Mouse (Mus musculus): ENCODE measurements around the gene Btbd17.

The Btbd17 gene

GRCm38 (mm10) chr11:114802540-114803267 lies 7.0 kb upstream of the Btbd17 start:
- DNase-seq (ENCODE audit: low read depth): no peak

- DNase-seq (ENCODE audit: low read depth): no peak
These were observed 6.2 kb upstream of the Btbd17 start for GRCm38 (mm10) chr11:114801906-114802305.

- DNase-seq (ENCODE audit: low read depth): no peak
These were observed 2.9 kb upstream of the Btbd17 start, which contains the start of gene Gpr142 for GRCm38 (mm10) chr11:114798624-114799023. Gene Gpr142, plus strand, starts transcription at chr11:114798924.

- DNase-seq (ENCODE audit: low read depth): no peak
These were observed 2.2 kb upstream of the Btbd17 start for GRCm38 (mm10) chr11:114797981-114798380.

- DNase-seq (ENCODE audit: low read depth): no peak
These were observed 1.4 kb upstream of the Btbd17 start for GRCm38 (mm10) chr11:114797176-114797575.

GRCm38 (mm10) chr11:114795231-114795746 lies 456 bp downstream of the Btbd17 start:
- no peak for DNase-seq (ENCODE audit: low read depth)

GRCm38 (mm10) chr11:114794691-114795090 lies 1.1 kb downstream of the Btbd17 start:
- DNase-seq (ENCODE audit: low read depth): no peak

GRCm38 (mm10) chr11:114793868-114794545 lies 1.7 kb downstream of the Btbd17 start:
- no peak for DNase-seq (ENCODE audit: low read depth)

- no peak for DNase-seq (ENCODE audit: low read depth)
These were observed 2.7 kb downstream of the Btbd17 start for GRCm38 (mm10) chr11:114792931-114793494.

- DNase-seq (ENCODE audit: low read depth): no peak
These were observed 3.8 kb downstream of the Btbd17 start for GRCm38 (mm10) chr11:114791891-114792411.

- no peak for DNase-seq (ENCODE audit: low read depth)
These were observed 4.3 kb downstream of the Btbd17 start for GRCm38 (mm10) chr11:114791351-114791889.

- no peak for DNase-seq (ENCODE audit: low read depth)
These were observed 4.9 kb downstream of the Btbd17 start for GRCm38 (mm10) chr11:114790841-114791240.

- no peak for DNase-seq (ENCODE audit: low read depth)
These were observed 5.6 kb downstream of the Btbd17 start for GRCm38 (mm10) chr11:114790171-114790570.

- DNase-seq (ENCODE audit: low read depth): no peak
These were observed 6.0 kb downstream of the Btbd17 start for GRCm38 (mm10) chr11:114789716-114790115.

GRCm38 (mm10) chr11:114789061-114789714 lies 6.6 kb downstream of the Btbd17 start:
- no peak for DNase-seq (ENCODE audit: low read depth)

GRCm38 (mm10) chr11:114787611-114788010 lies 8.1 kb downstream of the Btbd17 start:
- DNase-seq (ENCODE audit: low read depth): no peak

GRCm38 (mm10) chr11:114786326-114786725 lies 9.4 kb downstream of the Btbd17 start:
- DNase-seq (ENCODE audit: low read depth): no peak

- DNase-seq (ENCODE audit: low read depth): no peak
These were observed 9.9 kb downstream of the Btbd17 start for GRCm38 (mm10) chr11:114785892-114786291.

- no peak for DNase-seq (ENCODE audit: low read depth)
These were observed 15.7 kb downstream of the Btbd17 start for GRCm38 (mm10) chr11:114780076-114780475.

GRCm38 (mm10) chr11:114771896-114772295 lies 23.8 kb downstream of the Btbd17 start:
- DNase-seq (ENCODE audit: low read depth): no peak

GRCm38 (mm10) chr11:114769911-114770310 lies 25.8 kb downstream of the Btbd17 start:
- DNase-seq (ENCODE audit: low read depth): no peak

All from fibroblast of lung, adult 2 months (primary cell).